Mouse (Mus musculus): ENCODE measurements at regions not wholly inside any gene's neighbourhood (a gene's known extent, or its start where the extent isn't known, plus 50 kb on each side); places are given as distances from the start of the nearest gene placed in this dataset.

- DNase-seq (ENCODE audit: low read depth, low spot score) = no peak
These were observed 63.4 kb upstream of the Gm47985 start for GRCm38 (mm10) chr1:151118982-151119381.

- DNase-seq (ENCODE audit: low read depth, low spot score) = no peak
These were observed 62.8 kb upstream of the Gm47985 start for GRCm38 (mm10) chr1:151119566-151119965.

GRCm38 (mm10) chr1:151121686-151122085 is 60.7 kb upstream of the Gm47985 start:
- DNase-seq (ENCODE audit: low read depth, low spot score) = no peak

GRCm38 (mm10) chr1:151123964-151124363 is 58.4 kb upstream of the Gm47985 start:
- no peak for DNase-seq (ENCODE audit: low read depth, low spot score)

- no peak for DNase-seq (ENCODE audit: low read depth, low spot score)
These were observed 57.2 kb upstream of the Gm47985 start for GRCm38 (mm10) chr1:151125028-151125659.

GRCm38 (mm10) chr1:151125764-151126485 is 56.4 kb upstream of the Gm47985 start:
- DNase-seq (ENCODE audit: low read depth, low spot score) = no peak

- no peak for DNase-seq (ENCODE audit: low read depth, low spot score)
These were observed 55.6 kb upstream of the Gm47985 start for GRCm38 (mm10) chr1:151126756-151127155.

GRCm38 (mm10) chr1:151128005-151128404 is 54.3 kb upstream of the Gm47985 start:
- no peak for DNase-seq (ENCODE audit: low read depth, low spot score)

GRCm38 (mm10) chr1:151128955-151129354 is 53.4 kb upstream of the Gm47985 start:
- DNase-seq (ENCODE audit: low read depth, low spot score) = no peak

- DNase-seq (ENCODE audit: low read depth, low spot score) = no peak
These were observed 52.3 kb upstream of the Gm47985 start for GRCm38 (mm10) chr1:151130036-151130435.

- no peak for DNase-seq (ENCODE audit: low read depth, low spot score)
These were observed 51.3 kb upstream of the Gm47985 start for GRCm38 (mm10) chr1:151130845-151131626.

GRCm38 (mm10) chr1:151131627-151132284 is 50.6 kb upstream of the Gm47985 start:
- no peak for DNase-seq (ENCODE audit: low read depth, low spot score)
